Mouse (Mus musculus): ENCODE data around the gene Lrrc36.

Lrrc36 gene

DNA sequence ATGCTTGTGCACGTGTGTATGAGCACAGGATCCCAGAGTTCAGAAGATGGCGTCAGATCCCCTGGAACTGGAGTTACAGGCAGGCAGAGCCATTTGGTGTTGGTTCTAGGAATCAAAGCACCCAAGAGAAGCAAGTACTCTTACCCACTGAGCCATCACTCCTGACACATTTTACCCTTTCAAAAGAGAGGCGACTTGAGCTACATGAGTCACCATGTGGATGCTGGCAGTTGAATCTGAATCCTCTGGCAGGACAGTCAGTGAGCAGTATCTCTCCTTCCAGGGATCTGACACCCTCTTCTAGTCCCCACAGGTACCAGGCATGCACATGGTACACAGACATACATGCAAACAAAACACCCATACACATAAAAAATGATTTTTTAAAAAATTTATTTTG is 74.7 kb downstream of the Lrrc36 start:
- DNase-seq, result no peak

GRCm38 (mm10) chr8:105489281-105489680 is 75.9 kb downstream of the Lrrc36 start:
- no peak for DNase-seq

DNA sequence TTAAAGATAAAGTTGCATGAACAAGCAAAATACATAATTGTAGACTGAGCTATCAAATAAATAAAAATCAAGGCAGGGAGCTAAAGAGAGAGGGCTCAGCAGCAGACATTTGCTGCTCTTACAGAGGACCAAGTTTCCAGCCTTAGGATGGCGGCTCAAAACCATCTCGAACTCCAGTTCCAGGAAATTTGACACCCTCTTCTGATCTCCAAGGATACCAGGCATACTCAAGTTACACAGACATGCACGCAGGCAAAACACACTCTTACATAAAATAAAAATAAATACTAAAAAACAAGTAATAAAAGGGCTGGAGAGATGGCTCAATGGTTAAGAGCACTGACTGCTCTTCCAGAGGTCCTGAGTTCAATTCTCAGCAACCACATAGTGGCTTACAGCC is 80.1 kb downstream of the Lrrc36 start:
- DNase-seq, result no peak

GRCm38 (mm10) chr8:105494566-105494965 is 81.2 kb downstream of the Lrrc36 start:
- no peak for DNase-seq

DNA sequence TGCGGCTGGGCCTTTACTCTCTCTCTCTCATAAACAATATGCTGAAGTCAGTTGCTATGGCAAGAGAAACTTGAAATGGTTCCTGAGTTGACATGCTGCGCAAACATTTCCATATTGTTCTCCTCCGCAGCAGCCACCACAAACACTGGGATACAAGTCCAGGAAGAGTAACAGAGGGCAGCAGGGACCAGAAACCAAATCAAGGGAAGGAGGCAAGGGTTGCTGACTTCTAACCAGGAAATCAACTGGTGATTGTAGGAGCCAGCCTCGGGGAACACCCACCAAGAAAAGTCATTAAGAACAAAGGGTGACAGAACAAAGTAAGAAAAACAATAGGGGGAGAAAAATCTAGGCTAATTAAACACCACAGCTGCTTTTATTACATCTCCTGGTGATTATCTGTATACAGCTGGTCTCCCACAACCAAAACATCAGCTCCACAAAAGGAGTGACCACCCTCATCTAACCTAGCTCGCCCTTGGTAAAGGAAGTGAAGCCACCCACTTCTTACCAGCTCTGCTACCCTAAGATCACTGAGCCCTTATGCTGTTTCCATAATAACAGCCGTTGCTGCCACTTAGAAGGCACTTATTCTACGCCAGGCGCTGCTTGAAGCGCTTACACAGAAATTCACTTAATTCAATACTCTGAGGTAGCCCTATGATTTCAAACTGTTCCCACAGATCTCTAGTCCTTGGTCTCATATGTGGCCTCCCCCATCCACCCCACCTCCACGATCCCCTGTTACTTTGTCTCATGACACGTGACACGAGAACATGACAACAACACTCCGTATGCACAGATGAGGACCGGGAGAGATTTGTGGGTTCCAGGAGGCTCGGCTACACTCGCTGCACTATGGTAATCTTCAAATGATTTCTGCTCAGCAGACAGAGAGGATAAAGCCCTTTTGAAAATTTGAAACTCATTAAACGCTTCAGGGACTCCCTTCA is 82.3 kb downstream of the Lrrc36 start:
- DNase-seq, result no peak

- peak; percentile 91 for DNase-seq
These were observed 83.2 kb downstream of the Lrrc36 start, which contains the start of gene Zdhhc1 for GRCm38 (mm10) chr8:105496439-105497180. Zdhhc1 (minus strand) TSS chr8:105496902.

- no peak for DNase-seq
These were observed 86.4 kb downstream of the Lrrc36 start for GRCm38 (mm10) chr8:105499787-105500186.

DNA sequence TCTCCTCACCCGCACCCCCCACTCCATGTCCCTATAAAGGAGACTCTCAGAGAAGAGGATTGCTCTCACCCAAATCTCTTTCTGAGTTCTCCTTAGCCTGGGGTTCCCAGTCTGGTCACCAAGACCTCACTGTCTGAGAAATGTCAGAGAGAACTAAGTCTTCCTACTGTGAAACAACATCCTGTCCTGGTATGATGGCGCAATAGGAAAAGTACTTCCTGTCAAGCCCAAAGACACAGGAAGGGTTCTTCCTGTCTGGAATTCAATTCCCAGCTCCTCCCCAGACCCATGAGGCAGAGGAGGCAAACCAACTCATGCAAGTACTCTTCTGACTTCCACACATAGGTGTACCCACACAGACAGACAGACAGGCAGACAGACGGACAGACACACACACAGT is 91.2 kb downstream of the Lrrc36 start:
- no peak for DNase-seq

- DNase-seq, result no peak
These were observed 93.6 kb downstream of the Lrrc36 start for GRCm38 (mm10) chr8:105506977-105507376.

GRCm38 (mm10) chr8:105508758-105509157 is 95.4 kb downstream of the Lrrc36 start:
- DNase-seq, result no peak

GRCm38 (mm10) chr8:105509997-105510735 is 96.8 kb downstream of the Lrrc36 start:
- no peak for DNase-seq

All from right cerebral cortex, adult 18-20 months (tissue).